Mouse (Mus musculus) C2C12 (cell line): ENCODE results near the gene Slc39a12. TPM values are rescaled to one million over a fixed set of nuclear protein-coding genes. Genes with fewer than 3 reads are reported as not detected.

Experiments used
- H3K27me3 ChIP-seq: one replicate; pipeline ENCODE4 v1.6.1; 2011; ENCODE audit not compliant: control insufficient read depth, insufficient read depth, insufficient read length
- H3K36me3 ChIP-seq: one replicate; pipeline ENCODE4 v1.6.1; 2011; ENCODE audit not compliant: control insufficient read depth, insufficient read depth
- H3K4me3 ChIP-seq: one replicate; pipeline ENCODE4 v1.5.1; 2011; ENCODE audit warnings: mild to moderate bottlenecking, control low read depth; ENCODE audit not compliant: poor library complexity, insufficient read depth, severe bottlenecking
- H3K79me2 ChIP-seq: one replicate; pipeline ENCODE4 v1.6.1; 2011; ENCODE audit not compliant: control insufficient read depth, insufficient read depth
- H3K79me3 ChIP-seq: one replicate; pipeline ENCODE4 v1.6.1; 2011; ENCODE audit warnings: low read depth, control low read depth
- H3ac ChIP-seq: one replicate; pipeline ENCODE3; 2011; ENCODE audit warnings: low read depth; ENCODE audit not compliant: control insufficient read depth, insufficient read length
- CEBPB ChIP-seq: IDR thresholded peaks from one replicate; pipeline ENCODE4 v1.6.1; 2011; ENCODE audit warnings: low read depth, mild to moderate bottlenecking, control low read depth, moderate library complexity
- CTCF ChIP-seq: IDR thresholded peaks from one replicate; pipeline ENCODE4 v1.5.1; 2011; ENCODE audit not compliant: control insufficient read depth, insufficient read depth, insufficient read length
- FOSL1 ChIP-seq: IDR thresholded peaks from one replicate; pipeline ENCODE4 v1.8.0; 2011; ENCODE audit warnings: mild to moderate bottlenecking, low read length; ENCODE audit not compliant: poor library complexity, insufficient read depth, severe bottlenecking
- MAX ChIP-seq: IDR thresholded peaks from one replicate; pipeline ENCODE4 v1.6.1; 2011; ENCODE audit warnings: mild to moderate bottlenecking, control low read depth
- MYOD1 ChIP-seq: IDR thresholded peaks from one replicate; pipeline ENCODE4 v1.6.1; 2011; ENCODE audit warnings: low read depth; ENCODE audit not compliant: control insufficient read depth, insufficient read length
- MYOG ChIP-seq: IDR thresholded peaks from one replicate; pipeline ENCODE4 v1.6.1; 2011; ENCODE audit not compliant: control insufficient read depth, insufficient read length; ENCODE audit errors: extremely low read depth
- USF1 ChIP-seq: IDR thresholded peaks from one replicate; pipeline ENCODE4 v1.6.1; 2011; ENCODE audit warnings: low read depth, mild to moderate bottlenecking, control low read depth, moderate library complexity
- long read RNA-seq, 2 experiments: library from polyadenylated mRNA; unstranded; transcript quantifications; one replicate each; pipeline ENCODE4 v2.0.0; 2019 to 2020
- polyA plus RNA-seq: library from polyadenylated mRNA; unstranded; fragments of >200 nt; fragmentation: generic; extraction: Trizol; gene quantifications from one replicate; pipeline ENCODE4 v1.2.1, GENCODE M21; 2012; ENCODE audit warnings: missing spikeins

The Slc39a12 gene
- not detected for polyA plus RNA-seq
- long read RNA-seq, experiment 1, result 0 reads
- long read RNA-seq, experiment 2, result 0 reads

DNA sequence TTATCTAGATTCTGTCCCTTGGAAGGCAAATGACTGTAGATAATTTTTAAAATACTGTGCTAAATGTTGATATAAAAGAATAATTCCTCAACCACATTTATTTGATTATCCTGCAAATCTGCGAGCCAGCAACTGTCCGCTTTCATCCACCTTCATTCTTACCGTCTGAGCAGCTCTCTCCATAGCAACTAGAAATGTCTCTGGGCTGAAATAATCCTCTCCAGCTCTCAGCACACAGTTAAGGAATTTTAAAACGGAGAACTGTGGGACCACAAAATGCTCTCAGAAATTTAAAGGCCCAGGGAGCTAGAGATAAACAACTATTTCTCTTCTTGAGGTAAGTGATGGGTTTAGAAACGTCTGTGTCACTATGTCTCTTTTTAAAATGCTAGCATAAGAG is at the start of gene Slc39a12:
TSS of gene Slc39a12 (plus strand) at position 155 of the 400 bp plus-strand sequence.
- no peaks in the 10 kb centered on the region for H3K36me3 ChIP-seq
- no peaks in the 10 kb centered on the region for H3K79me3 ChIP-seq
- no peaks in the 10 kb centered on the region for H3K27me3 ChIP-seq
- H3ac ChIP-seq, result no peak within 1 kb of the TSS
- H3K79me2 ChIP-seq, result no peaks in the 10 kb centered on the region
- H3K4me3 ChIP-seq, result no peak within 1 kb of the TSS
- no peak for TF ChIP-seq CTCF
- no peak for TF ChIP-seq USF1
- no peak for TF ChIP-seq MYOG
- TF ChIP-seq MAX, result no peak
- no peak for TF ChIP-seq FOSL1

DNA sequence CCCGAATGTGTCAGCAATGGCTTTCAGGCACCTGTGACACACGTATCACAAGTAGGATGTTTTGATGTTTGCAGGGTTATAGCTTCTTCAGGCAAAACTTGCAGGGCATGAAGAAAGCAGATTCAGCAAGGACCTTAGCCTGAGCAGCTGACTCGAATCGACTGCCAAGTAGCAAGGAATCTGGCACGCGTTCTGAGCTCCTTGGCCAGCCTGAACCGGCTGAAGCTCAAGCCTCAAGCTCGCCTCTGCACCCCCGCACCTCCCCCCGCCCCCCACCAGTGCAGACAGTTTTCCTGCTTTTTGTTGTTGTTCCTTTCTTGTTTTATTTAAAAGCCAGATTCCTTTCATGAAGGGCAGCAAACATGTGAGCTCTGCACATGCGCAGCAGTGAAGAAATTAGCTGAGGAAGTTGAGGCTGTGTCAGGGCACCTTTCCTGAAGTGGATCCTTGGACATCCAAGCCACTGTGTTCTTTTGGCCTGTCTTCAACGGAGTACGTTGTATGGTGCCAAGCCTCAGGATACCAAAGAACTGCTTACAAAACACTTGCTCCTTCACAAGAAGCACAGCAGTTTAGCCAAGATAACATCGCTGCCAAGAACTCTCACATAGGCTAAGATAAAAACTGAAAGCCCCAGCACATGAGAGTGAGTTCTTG is 46.3 kb upstream of the Slc39a12 start:
- H3K79me2 ChIP-seq, result no peaks in the 10 kb centered on the region
- TF ChIP-seq CEBPB, result no peak
- no peak for TF ChIP-seq CTCF
- no peak for TF ChIP-seq MYOD1
- no peaks in the 10 kb centered on the region for H3K27me3 ChIP-seq
- H3K36me3 ChIP-seq, result no peaks in the 10 kb centered on the region
- no peaks in the 10 kb centered on the region for H3K79me3 ChIP-seq
- no peak overlapping the region for H3K4me3 ChIP-seq
- no peak overlapping the region for H3ac ChIP-seq

DNA sequence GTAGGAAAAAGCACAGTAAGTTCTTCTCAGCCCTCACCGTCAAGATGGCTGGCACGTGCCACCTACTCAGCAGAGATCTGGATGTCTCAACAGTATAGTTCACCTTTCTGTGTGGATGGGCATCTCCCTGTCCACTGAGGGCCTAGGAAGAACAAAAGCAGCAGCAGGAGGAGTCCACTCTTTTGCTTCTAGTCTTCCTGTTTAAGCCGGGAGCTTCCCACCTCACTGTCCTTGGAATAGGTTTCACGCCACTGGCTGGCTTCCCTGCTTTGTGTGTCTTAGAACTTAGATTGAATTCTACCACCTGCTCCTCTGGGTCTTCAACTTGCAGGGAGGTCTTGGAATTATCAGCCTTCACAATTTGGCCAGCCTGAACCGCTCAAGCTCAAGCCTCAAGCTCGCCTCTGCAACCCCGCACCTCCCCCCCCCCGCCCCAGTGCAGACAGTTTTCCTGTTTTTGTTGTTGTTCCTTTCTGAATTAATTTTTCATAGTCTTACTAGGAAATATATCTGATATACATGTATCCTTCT is 45.7 kb upstream of the Slc39a12 start:
- TF ChIP-seq MYOG (no peak), FOSL1 (no peak), MAX (no peak), USF1 (no peak), CTCF (no peak), CEBPB (no peak), MYOD1 (no peak)
- H3K79me3 ChIP-seq, result no peaks in the 10 kb centered on the region
- no peak overlapping the region for H3ac ChIP-seq
- H3K36me3 ChIP-seq, result no peaks in the 10 kb centered on the region
- H3K79me2 ChIP-seq, result no peaks in the 10 kb centered on the region
- no peak overlapping the region for H3K4me3 ChIP-seq
- no peaks in the 10 kb centered on the region for H3K27me3 ChIP-seq

DNA sequence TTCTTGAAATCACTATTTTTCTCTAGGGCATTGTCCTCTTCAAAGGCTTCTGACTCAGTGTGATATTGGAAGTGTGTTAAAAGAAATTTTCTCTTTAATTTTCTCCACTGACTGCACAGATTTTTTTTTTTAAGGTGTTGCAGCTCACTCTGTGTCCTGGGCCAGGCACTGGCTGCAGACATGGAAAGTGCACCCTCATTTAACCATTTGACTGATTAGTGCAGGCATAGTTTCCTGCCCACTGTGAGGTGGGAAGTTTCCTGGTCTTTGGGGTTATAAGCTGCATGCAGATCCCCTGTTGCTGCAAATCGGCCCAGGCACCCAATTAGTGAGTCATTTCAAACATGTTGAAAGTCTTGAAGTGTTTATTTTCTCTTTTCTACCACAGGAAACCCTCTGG is 740 bp downstream of the Slc39a12 start:
- Histone ChIP-seq H3K36me3 (no peaks in the 10 kb centered on the region), H3K27me3 (no peaks in the 10 kb centered on the region)

DNA sequence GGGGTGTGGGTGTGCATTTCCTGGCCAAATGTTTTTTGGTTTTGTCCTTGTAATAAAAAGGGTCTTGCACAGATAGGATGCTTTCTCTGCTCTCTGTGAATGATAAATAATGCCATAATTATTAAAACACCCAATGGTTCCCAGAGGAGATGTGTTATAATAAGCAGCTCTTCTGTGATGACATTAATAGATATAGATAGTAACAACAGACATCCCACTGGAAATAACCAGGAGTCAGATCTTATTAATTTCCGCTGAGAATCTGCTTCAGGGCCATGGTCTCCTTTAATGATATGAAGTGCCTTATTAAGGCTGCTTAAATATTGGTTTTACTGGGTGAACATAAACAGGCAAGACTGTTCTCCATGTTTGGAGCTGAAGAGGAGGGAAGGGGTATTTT is 2.8 kb downstream of the Slc39a12 start:
- Histone ChIP-seq H3ac (no peak overlapping the region), H3K79me3 (no peaks in the 10 kb centered on the region), H3K27me3 (no peaks in the 10 kb centered on the region), H3K36me3 (no peaks in the 10 kb centered on the region), H3K79me2 (no peaks in the 10 kb centered on the region), H3K4me3 (no peak overlapping the region)
- TF ChIP-seq MYOG (no peak), MYOD1 (no peak), FOSL1 (no peak), CTCF (no peak), CEBPB (no peak), USF1 (no peak), MAX (no peak)

More for the DNA sequence above, 740 bp downstream of the Slc39a12 start:
- Histone ChIP-seq H3K4me3 (no peak overlapping the region), H3ac (no peak overlapping the region), H3K79me3 (no peaks in the 10 kb centered on the region), H3K79me2 (no peaks in the 10 kb centered on the region)
- TF ChIP-seq MYOG (no peak), CTCF (no peak), MAX (no peak), USF1 (no peak), FOSL1 (no peak), CEBPB (no peak), MYOD1 (no peak)
